Mouse (Mus musculus) small intestine, adult 2 months (tissue): ENCODE data around the gene Ryk. TPM values are rescaled to one million over a fixed set of nuclear protein-coding genes. Genes with fewer than 3 reads are reported as not detected.

Experiments
- H3K27ac ChIP-seq: fragments of 200-500 bp; 2 replicates; pipeline ENCODE4 v1.5.1; 2012; ENCODE audit warnings: low read depth, low read length, control low read depth, inconsistent platforms; ENCODE audit not compliant: insufficient read depth
- H3K27me3 ChIP-seq: fragments of 200-500 bp; 2 replicates; pipeline ENCODE4 v1.6.1; 2012; ENCODE audit warnings: mild to moderate bottlenecking, moderate library complexity, low read length, inconsistent platforms; ENCODE audit not compliant: control insufficient read depth, insufficient read depth
- H3K36me3 ChIP-seq: fragments of 200-500 bp; 2 replicates; pipeline ENCODE4 v1.6.1; 2012; ENCODE audit warnings: mild to moderate bottlenecking, low read length, control low read depth, inconsistent platforms; ENCODE audit not compliant: control insufficient read depth, insufficient read depth
- H3K4me1 ChIP-seq: fragments of 200-500 bp; 2 replicates; pipeline ENCODE4 v1.6.1; 2012; ENCODE audit warnings: low read length, inconsistent platforms, mixed read lengths; ENCODE audit not compliant: control insufficient read depth, insufficient read depth, insufficient read length
- H3K4me3 ChIP-seq: fragments of 200-500 bp; 2 replicates; pipeline ENCODE4 v1.5.1; 2012; ENCODE audit warnings: low read depth, mild to moderate bottlenecking, control low read depth, inconsistent platforms, low read length, moderate library complexity
- CTCF ChIP-seq: fragments of 200-500 bp; IDR thresholded peaks from 2 replicates; pipeline ENCODE4 v1.5.1; 2012; ENCODE audit warnings: low read depth, mild to moderate bottlenecking, control low read depth, inconsistent platforms, low read length, moderate library complexity, mixed read lengths; ENCODE audit not compliant: insufficient replicate concordance, insufficient read length; ENCODE audit errors: extremely low read depth
- POLR2A ChIP-seq: fragments of 200-500 bp; IDR thresholded peaks from 2 replicates; pipeline ENCODE4 v1.6.1; 2012; ENCODE audit warnings: low read depth, mild to moderate bottlenecking, control low read depth, inconsistent platforms, low read length, moderate library complexity
- WGBS: fragments of 180-500 bp; shearing (Covaris S2); methylation state at CpG from one replicate; pipeline ENCODE4 v1.1.7; 2018; 5-methylcytosine and 5-hydroxymethylcytosine counted together
- polyA plus RNA-seq: library from polyadenylated mRNA; depleted of rRNA; stranded (reverse); fragments of >200 nt; gene quantifications from 2 replicates; pipeline ENCODE4 v1.2.3, GENCODE M21; 2012; rRNA removed

The Ryk gene
- polyA plus RNA-seq, 1 experiment: 36.0 TPM

- 86% methylated on average over 5 of the region's 5 CpGs for WGBS
- no peaks in the 10 kb centered on the region for H3K36me3 ChIP-seq
- no peaks in the 10 kb centered on the region for H3K27me3 ChIP-seq
- no peak overlapping the region for H3K4me3 ChIP-seq
- TF ChIP-seq CTCF: no peak
- TF ChIP-seq POLR2A: no peak
- no peak overlapping the region for H3K27ac ChIP-seq
- H3K4me1 ChIP-seq: no peaks in the 10 kb centered on the region
Observed at GRCm38 (mm10) chr9:102948706-102949105, 114.0 kb downstream of the Ryk start.

GRCm38 (mm10) chr9:102951091-102951994, 116.6 kb downstream of the Ryk start:
- TF ChIP-seq POLR2A (no peak), CTCF (no peak)
- Histone ChIP-seq H3K27ac (no peak overlapping the region), H3K4me1 (no peaks in the 10 kb centered on the region), H3K27me3 (no peaks in the 10 kb centered on the region), H3K4me3 (no peak overlapping the region), H3K36me3 (no peaks in the 10 kb centered on the region)
- 78% methylated on average over 9 of the region's 9 CpGs for WGBS

DNA sequence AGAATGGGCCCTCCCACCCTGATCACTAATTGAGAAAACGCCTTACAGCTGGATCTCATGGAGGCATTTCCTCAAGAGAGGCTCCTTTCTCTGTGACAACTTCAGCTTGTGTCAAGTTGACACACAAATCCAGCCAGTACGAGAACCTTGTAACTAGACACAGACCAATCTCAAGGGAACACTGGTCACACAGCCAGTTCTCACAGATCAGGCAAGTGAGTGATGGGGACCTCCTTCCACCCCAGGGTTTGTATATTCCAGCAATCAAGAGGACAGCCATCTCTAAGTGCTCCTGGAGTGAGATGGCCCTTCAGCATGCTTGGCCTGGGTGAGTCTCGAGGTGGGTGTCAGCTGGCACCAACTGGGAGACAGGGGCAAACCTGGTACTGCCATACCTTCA, 121.1 kb downstream of the Ryk start:
- WGBS: 87% methylated on average over 3 of the region's 3 CpGs

More for the DNA sequence above, 121.1 kb downstream of the Ryk start:
- Histone ChIP-seq H3K27ac (no peak overlapping the region), H3K27me3 (no peaks in the 10 kb centered on the region), H3K36me3 (no peaks in the 10 kb centered on the region), H3K4me3 (no peak overlapping the region), H3K4me1 (no peaks in the 10 kb centered on the region)
- TF ChIP-seq POLR2A: no peak
- TF ChIP-seq CTCF: no peak

Other genes starting within 250 kb of the Ryk start
- gene Anapc13, start 208.6 kb upstream of the Ryk start, polyA plus RNA-seq: 22.1 and 45.1 TPM in 2 replicates
- 1.1 and 1.3 TPM in 2 replicates for gene Cep63, start 208.4 kb upstream of the Ryk start, polyA plus RNA-seq
- gene Amotl2, start 118.2 kb upstream of the Ryk start, polyA plus RNA-seq: 8.7 and 12.3 TPM in 2 replicates
- 38.0 and 84.7 TPM in 2 replicates for gene Slco2a1, start 153.8 kb downstream of the Ryk start, polyA plus RNA-seq